In the genomic region with DNA sequence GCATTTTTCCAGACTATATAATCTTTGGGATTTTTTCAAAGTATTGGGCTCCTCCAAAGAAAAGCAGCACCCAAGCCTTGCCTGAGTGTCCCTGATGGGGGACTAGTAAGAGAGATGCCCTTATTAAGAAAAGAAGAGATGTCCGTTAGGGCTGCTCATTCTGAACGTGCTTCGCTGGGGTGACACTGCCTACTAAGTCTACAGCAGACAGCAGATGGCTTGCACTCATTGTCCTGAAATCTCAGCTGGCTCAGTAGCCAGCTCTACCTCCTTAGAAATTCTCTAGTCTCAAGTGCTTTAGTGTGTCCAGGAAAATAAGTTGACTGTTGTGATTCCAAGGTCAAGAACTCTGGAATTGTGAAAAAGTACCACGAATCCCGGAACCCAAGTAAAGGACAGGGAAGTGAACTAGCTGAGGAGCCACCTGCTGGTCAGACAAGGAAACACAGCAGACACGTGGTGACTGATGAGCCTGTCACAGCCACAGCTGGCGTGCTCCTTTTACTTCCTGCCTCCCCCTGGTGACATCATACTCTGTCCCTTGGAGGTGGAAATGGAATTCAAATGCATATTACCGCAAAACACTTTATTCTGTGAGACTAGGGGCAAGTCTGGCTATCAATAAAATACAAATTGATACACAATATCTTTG, we compare ENCODE assay signal across 7 mouse cellular contexts.
DNase-seq lines count a peak whose midpoint lies in the region; ATAC-seq and TF ChIP-seq lines count a peak whose summit lies in the region.

No protein-coding gene starts in this region.

- peak; percentile 76 for DNase-seq in ZHBTc4 (ENCODE audit: low read depth, low spot score)
- DNase-seq in heart, adult 9 months (ENCODE audit: low spot score in 2 of 2): peak; percentile 13 to 48
- peak; percentile 73 for DNase-seq in kidney, postnatal 14 days
- peak; percentile 73 for DNase-seq in lung, postnatal 25 days (ENCODE audit: low spot score)

- no peaks in the 10 kb centered on the region for H3K9me3 ChIP-seq in E14TG2a.4 (ENCODE audit: low read length)

- H3K4me1 ChIP-seq in E14TG2a.4 (replicated peaks; ENCODE audit: low read depth, low read length): no peaks in the 10 kb centered on the region
- H3K4me1 ChIP-seq in small intestine, adult 2 months (ENCODE audit: control insufficient read depth, insufficient read depth, insufficient read length, low read length): peaks cover 7% of the 10 kb centered on the region; the same call in 1 of the 2 replicates

- peak; percentile 97 for ATAC-seq in common myeloid progenitor, adult 5-6 weeks (replicated peaks; ENCODE audit: low read depth, poor library complexity, severe bottlenecking)

- WGBS in small intestine, adult 2 months: 42% methylated on average over 8 of the region's 8 CpGs

- no peaks in the 10 kb centered on the region for H3K36me3 ChIP-seq in E14TG2a.4 (ENCODE audit: insufficient read depth, low read length)
- H3K36me3 ChIP-seq in small intestine, adult 2 months (ENCODE audit: control insufficient read depth, insufficient read depth, low read length): no peaks in the 10 kb centered on the region

- H3K4me3 ChIP-seq in E14TG2a.4 (replicated peaks; ENCODE audit: low read length): no peak overlapping the region
- H3K4me3 ChIP-seq in small intestine, adult 2 months (ENCODE audit: low read depth, low read length): no peak overlapping the region

- H3K27me3 ChIP-seq in E14TG2a.4 (ENCODE audit: insufficient read depth, low read length): no peaks in the 10 kb centered on the region
- no peaks in the 10 kb centered on the region for H3K27me3 ChIP-seq in small intestine, adult 2 months (ENCODE audit: control insufficient read depth, insufficient read depth, low read length)

- no peak for TF ChIP-seq POLR2A in small intestine, adult 2 months (IDR thresholded peaks at IDR 0.05; ENCODE audit: low read depth, low read length)

- no peak overlapping the region for H3K27ac ChIP-seq in small intestine, adult 2 months (ENCODE audit: insufficient read depth, low read depth, low read length)

- TF ChIP-seq CTCF in E14TG2a.4 (conservative IDR thresholded peaks at IDR 0.05; ENCODE audit: low read length): peak; percentile 49
- TF ChIP-seq CTCF in small intestine, adult 2 months (IDR thresholded peaks at IDR 0.05; ENCODE audit: extremely low read depth, insufficient read length, insufficient replicate concordance, low read depth, low read length): peak; percentile 81; the same call in 1 of the 2 replicates
